Mouse (Mus musculus) ES-Bruce4 (cell line): ENCODE data around the gene Acot2. TPM values are rescaled to one million over a fixed set of nuclear protein-coding genes. Genes with fewer than 3 reads are reported as not detected.

Experiments
- H3K27ac ChIP-seq: 2 replicates; pipeline ENCODE4 v1.5.1; 2012; ENCODE audit warnings: low read length, inconsistent platforms; ENCODE audit not compliant: insufficient read depth
- H3K27me3 ChIP-seq: 2 replicates; pipeline ENCODE4 v1.6.1; 2012; ENCODE audit warnings: mild to moderate bottlenecking, low read length, inconsistent platforms; ENCODE audit not compliant: control insufficient read depth, poor library complexity, insufficient read depth, severe bottlenecking
- H3K36me3 ChIP-seq: 2 replicates; pipeline ENCODE4 v1.6.1; 2012; ENCODE audit warnings: inconsistent platforms, mild to moderate bottlenecking, low read length, moderate library complexity; ENCODE audit not compliant: control insufficient read depth, poor library complexity, insufficient read depth, severe bottlenecking
- H3K4me1 ChIP-seq: one replicate; pipeline ENCODE4 v1.8.1; 2011; ENCODE audit warnings: low read length; ENCODE audit not compliant: control insufficient read depth, insufficient read depth
- H3K4me3 ChIP-seq: 2 replicates; pipeline ENCODE4 v1.5.1; 2011; ENCODE audit warnings: low read depth, mild to moderate bottlenecking, low read length
- H3K9ac ChIP-seq: 2 replicates; pipeline ENCODE4 v1.6.1; 2012; ENCODE audit warnings: low read depth, mild to moderate bottlenecking, inconsistent platforms; ENCODE audit not compliant: poor library complexity, severe bottlenecking
- H3K9me3 ChIP-seq: replicated peaks from 2 replicates; pipeline ENCODE4 v1.6.1; 2012; ENCODE audit warnings: mild to moderate bottlenecking, low read length, inconsistent platforms; ENCODE audit not compliant: control insufficient read depth, poor library complexity, insufficient read depth, severe bottlenecking
- CTCF ChIP-seq: IDR thresholded peaks from one replicate; pipeline ENCODE4 v1.8.1; 2011; ENCODE audit warnings: low read depth, low read length
- EP300 ChIP-seq: IDR thresholded peaks from 2 replicates; pipeline ENCODE4 v1.6.1; 2011; ENCODE audit warnings: low read depth, low read length; ENCODE audit not compliant: insufficient read depth
- POLR2A ChIP-seq: IDR thresholded peaks from one replicate; pipeline ENCODE4 v1.8.1; 2011; ENCODE audit warnings: low read length; ENCODE audit not compliant: insufficient read depth
- polyA plus RNA-seq: library from polyadenylated mRNA; stranded (reverse); fragments of >200 nt; gene quantifications from 2 replicates; pipeline ENCODE4 v1.2.4, GENCODE M21; 2011; ENCODE audit warnings: low read depth; ENCODE audit not compliant: missing spikeins, insufficient read depth, insufficient read length

Gene Acot2
- polyA plus RNA-seq, 1 experiment: 6.5 TPM

GRCm38 (mm10) chr12:83958278-83958677 is 29.4 kb upstream of the Acot2 start:
- Histone ChIP-seq H3K4me1 (no peaks in the 10 kb centered on the region), H3K9me3 (no peaks in the 10 kb centered on the region), H3K36me3 (peaks cover 1% of the 10 kb centered on the region; the same call in 1 of the 2 replicates), H3K4me3 (no peak overlapping the region), H3K27ac (no peak overlapping the region), H3K27me3 (no peaks in the 10 kb centered on the region), H3K9ac (no peak overlapping the region)
- no peak for TF ChIP-seq CTCF
- no peak for TF ChIP-seq POLR2A
- no peak for TF ChIP-seq EP300

- Histone ChIP-seq H3K4me3 (no peak overlapping the region), H3K9ac (no peak overlapping the region), H3K36me3 (no peaks in the 10 kb centered on the region), H3K4me1 (no peaks in the 10 kb centered on the region), H3K27ac (no peak overlapping the region), H3K27me3 (no peaks in the 10 kb centered on the region), H3K9me3 (no peaks in the 10 kb centered on the region)
- no peak for TF ChIP-seq POLR2A
These were observed 22.4 kb upstream of the Acot2 start for GRCm38 (mm10) chr12:83965235-83965634.

GRCm38 (mm10) chr12:83972117-83972516 is 15.5 kb upstream of the Acot2 start:
- Histone ChIP-seq H3K27me3 (no peaks in the 10 kb centered on the region), H3K4me3 (no peak overlapping the region), H3K9ac (no peak overlapping the region), H3K36me3 (no peaks in the 10 kb centered on the region), H3K4me1 (no peaks in the 10 kb centered on the region), H3K27ac (no peak overlapping the region), H3K9me3 (no peaks in the 10 kb centered on the region)
- no peak for TF ChIP-seq POLR2A
- peak; percentile 44 for TF ChIP-seq CTCF
- TF ChIP-seq EP300: no peak

- Histone ChIP-seq H3K4me3 (no peak overlapping the region), H3K36me3 (no peaks in the 10 kb centered on the region), H3K9me3 (no peaks in the 10 kb centered on the region), H3K27ac (no peak overlapping the region), H3K4me1 (no peaks in the 10 kb centered on the region), H3K9ac (no peak overlapping the region), H3K27me3 (no peaks in the 10 kb centered on the region)
- TF ChIP-seq POLR2A (no peak), EP300 (no peak)
These were observed 8.8 kb upstream of the Acot2 start for GRCm38 (mm10) chr12:83978862-83979261.

- Histone ChIP-seq H3K9ac (no peak overlapping the region), H3K4me3 (no peak overlapping the region), H3K36me3 (no peaks in the 10 kb centered on the region), H3K9me3 (no peaks in the 10 kb centered on the region), H3K27ac (no peak overlapping the region), H3K27me3 (no peaks in the 10 kb centered on the region), H3K4me1 (no peaks in the 10 kb centered on the region)
- TF ChIP-seq CTCF: no peak
- no peak for TF ChIP-seq POLR2A
- TF ChIP-seq EP300: no peak
These were observed 6.0 kb upstream of the Acot2 start for GRCm38 (mm10) chr12:83981615-83982014.

GRCm38 (mm10) chr12:83984752-83985151 is 2.9 kb upstream of the Acot2 start, which contains the start of gene Heatr4:
Gene Heatr4 (minus strand): TSS chr12:83984852.
- H3K36me3 ChIP-seq: no peaks in the 10 kb centered on the region
- H3K27ac ChIP-seq: no peak within 1 kb of the TSS
- no peaks in the 10 kb centered on the region for H3K4me1 ChIP-seq
- TF ChIP-seq EP300: no peak
- TF ChIP-seq CTCF: no peak
- TF ChIP-seq POLR2A: no peak
- H3K4me3 ChIP-seq: no peak within 1 kb of the TSS
- H3K9ac ChIP-seq: no peak within 1 kb of the TSS
- H3K9me3 ChIP-seq: no peaks in the 10 kb centered on the region
- H3K27me3 ChIP-seq: no peaks in the 10 kb centered on the region

- no peaks in the 10 kb centered on the region for H3K9me3 ChIP-seq
- no peaks in the 10 kb centered on the region for H3K36me3 ChIP-seq
- H3K4me3 ChIP-seq: no peak overlapping the region
- H3K27me3 ChIP-seq: no peaks in the 10 kb centered on the region
- no peak for TF ChIP-seq CTCF
- TF ChIP-seq POLR2A: no peak
- TF ChIP-seq EP300: no peak
- H3K9ac ChIP-seq: no peak overlapping the region
- no peak overlapping the region for H3K27ac ChIP-seq
- H3K4me1 ChIP-seq: no peaks in the 10 kb centered on the region
These were observed 449 bp upstream of the Acot2 start for GRCm38 (mm10) chr12:83987242-83987582.
